Mouse (Mus musculus): Measurements from ENCODE around the gene AI413582. TPM values are rescaled to one million over a fixed set of nuclear protein-coding genes. Genes with fewer than 3 reads are reported as not detected.

Gene AI413582
- 18.2 and 20.3 TPM in 2 replicates for polyA plus RNA-seq (2016; fragmentation: Nextera tagmentation; extraction: Ambion mirVana)

GRCm38 (mm10) chr17:27565163-27565941 is at the start of gene AI413582:
Gene AI413582, minus strand, starts transcription at chr17:27565756.
- peak; percentile 87 for ATAC-seq (ENCODE audit: insufficient number of reproducible peaks, insufficient read depth, low FRiP score, low TSS enrichment)
- under 1% methylated on average over 58 of the region's 58 CpGs for WGBS

GRCm38 (mm10) chr17:27613016-27613415 is 47.5 kb upstream of the AI413582 start:
- no peak for ATAC-seq (ENCODE audit: insufficient number of reproducible peaks, insufficient read depth, low FRiP score, low TSS enrichment)

More at GRCm38 (mm10) chr17:27565163-27565941, at the start of gene AI413582:
- H3K9ac ChIP-seq, result peak within 1 kb of the TSS; percentile 57
- H3K27ac ChIP-seq, result no peak within 1 kb of the TSS; the same call in 1 of the 2 replicates
- H3K4me1 ChIP-seq, result peaks cover 17% of the 10 kb centered on the region
- no peaks in the 10 kb centered on the region for H3K27me3 ChIP-seq
- peak within 1 kb of the TSS; percentile 57 for H3K4me3 ChIP-seq
- H3K36me3 ChIP-seq, result peaks cover 12% of the 10 kb centered on the region; the same call in 1 of the 2 replicates
- H3K9me3 ChIP-seq, result no peaks in the 10 kb centered on the region
- H3K4me2 ChIP-seq (replicated peaks), result peak within 1 kb of the TSS; percentile 84

GRCm38 (mm10) chr17:27611994-27612393 is 46.4 kb upstream of the AI413582 start:
- H3K27ac ChIP-seq, result no peak overlapping the region
- no peak for ATAC-seq (ENCODE audit: insufficient number of reproducible peaks, insufficient read depth, low FRiP score, low TSS enrichment)
- peaks cover 11% of the 10 kb centered on the region; the same call in 1 of the 2 replicates for H3K4me1 ChIP-seq
- no peaks in the 10 kb centered on the region for H3K9me3 ChIP-seq
- H3K36me3 ChIP-seq, result peaks cover 19% of the 10 kb centered on the region
- H3K27me3 ChIP-seq, result no peaks in the 10 kb centered on the region
- H3K9ac ChIP-seq, result no peak overlapping the region
- no peak overlapping the region for H3K4me2 ChIP-seq (replicated peaks)
- H3K4me3 ChIP-seq, result no peak overlapping the region
- WGBS, result 84% methylated on average over 5 of the region's 5 CpGs

More at GRCm38 (mm10) chr17:27613016-27613415, 47.5 kb upstream of the AI413582 start:
- no peak overlapping the region for H3K27ac ChIP-seq
- peaks cover 11% of the 10 kb centered on the region; the same call in 1 of the 2 replicates for H3K4me1 ChIP-seq
- peaks cover 27% of the 10 kb centered on the region for H3K36me3 ChIP-seq
- H3K4me2 ChIP-seq (replicated peaks), result no peak overlapping the region
- no peak overlapping the region for H3K9ac ChIP-seq
- no peaks in the 10 kb centered on the region for H3K9me3 ChIP-seq
- H3K4me3 ChIP-seq, result no peak overlapping the region
- H3K27me3 ChIP-seq, result no peaks in the 10 kb centered on the region
- 89% methylated on average over 4 of the region's 4 CpGs for WGBS

- Histone ChIP-seq H3K4me2 (replicated peaks) (no peak overlapping the region), H3K4me1 (peaks cover 11% of the 10 kb centered on the region; the same call in 1 of the 2 replicates), H3K9me3 (no peaks in the 10 kb centered on the region), H3K36me3 (peaks cover 14% of the 10 kb centered on the region), H3K27me3 (no peaks in the 10 kb centered on the region), H3K4me3 (no peak overlapping the region), H3K27ac (no peak overlapping the region), H3K9ac (no peak overlapping the region)
- 74% methylated on average over 3 of the region's 3 CpGs for WGBS
- ATAC-seq (ENCODE audit: insufficient number of reproducible peaks, insufficient read depth, low FRiP score, low TSS enrichment), result no peak
Observed at GRCm38 (mm10) chr17:27611519-27611884, 45.9 kb upstream of the AI413582 start.

GRCm38 (mm10) chr17:27610679-27611518 is 45.3 kb upstream of the AI413582 start:
- WGBS, result 84% methylated on average over 10 of the region's 10 CpGs
- Histone ChIP-seq H3K4me1 (peaks cover 11% of the 10 kb centered on the region; the same call in 1 of the 2 replicates), H3K9ac (no peak overlapping the region), H3K36me3 (peaks cover 13% of the 10 kb centered on the region; the same call in 1 of the 2 replicates), H3K9me3 (no peaks in the 10 kb centered on the region), H3K27me3 (no peaks in the 10 kb centered on the region), H3K4me2 (replicated peaks) (no peak overlapping the region), H3K4me3 (no peak overlapping the region), H3K27ac (no peak overlapping the region)
- no peak for ATAC-seq (ENCODE audit: insufficient number of reproducible peaks, insufficient read depth, low FRiP score, low TSS enrichment)

- Histone ChIP-seq H3K4me1 (peaks cover 11% of the 10 kb centered on the region; the same call in 1 of the 2 replicates), H3K27me3 (no peaks in the 10 kb centered on the region), H3K9me3 (no peaks in the 10 kb centered on the region), H3K4me2 (replicated peaks) (no peak overlapping the region), H3K4me3 (no peak overlapping the region), H3K9ac (no peak overlapping the region), H3K27ac (no peak overlapping the region), H3K36me3 (peaks cover 10% of the 10 kb centered on the region; the same call in 1 of the 2 replicates)
- no peak for ATAC-seq (ENCODE audit: insufficient number of reproducible peaks, insufficient read depth, low FRiP score, low TSS enrichment)
- WGBS, result 90% methylated on average over 7 of the region's 7 CpGs
Observed at GRCm38 (mm10) chr17:27609576-27609975, 44.0 kb upstream of the AI413582 start.

- peaks cover 15% of the 10 kb centered on the region; the same call in 1 of the 2 replicates for H3K4me1 ChIP-seq
- WGBS, result 86% methylated on average over 21 of the region's 21 CpGs
- H3K36me3 ChIP-seq, result peaks cover 6% of the 10 kb centered on the region; the same call in 1 of the 2 replicates
- H3K4me2 ChIP-seq (replicated peaks), result no peak overlapping the region
- ATAC-seq (ENCODE audit: insufficient number of reproducible peaks, insufficient read depth, low FRiP score, low TSS enrichment), result no peak
- no peak overlapping the region for H3K4me3 ChIP-seq
- H3K27me3 ChIP-seq, result no peaks in the 10 kb centered on the region
- H3K27ac ChIP-seq, result no peak overlapping the region
- H3K9ac ChIP-seq, result no peak overlapping the region
- H3K9me3 ChIP-seq, result no peaks in the 10 kb centered on the region
Observed at GRCm38 (mm10) chr17:27603522-27604234, 38.1 kb upstream of the AI413582 start.

GRCm38 (mm10) chr17:27603036-27603435 is 37.5 kb upstream of the AI413582 start:
- H3K4me2 ChIP-seq (replicated peaks), result no peak overlapping the region
- H3K9ac ChIP-seq, result no peak overlapping the region
- H3K36me3 ChIP-seq, result peaks cover 2% of the 10 kb centered on the region; the same call in 1 of the 2 replicates
- no peaks in the 10 kb centered on the region for H3K9me3 ChIP-seq
- WGBS, result 84% methylated on average over 2 of the region's 2 CpGs
- no peak overlapping the region for H3K4me3 ChIP-seq
- H3K27ac ChIP-seq, result no peak overlapping the region
- no peaks in the 10 kb centered on the region for H3K27me3 ChIP-seq
- H3K4me1 ChIP-seq, result peaks cover 15% of the 10 kb centered on the region; the same call in 1 of the 2 replicates
- no peak for ATAC-seq (ENCODE audit: insufficient number of reproducible peaks, insufficient read depth, low FRiP score, low TSS enrichment)

- no peak overlapping the region for H3K9ac ChIP-seq
- H3K27ac ChIP-seq, result no peak overlapping the region
- H3K4me2 ChIP-seq (replicated peaks), result no peak overlapping the region
- H3K36me3 ChIP-seq, result peaks cover 11% of the 10 kb centered on the region
- no peaks in the 10 kb centered on the region for H3K27me3 ChIP-seq
- H3K4me3 ChIP-seq, result no peak overlapping the region
- H3K9me3 ChIP-seq, result no peaks in the 10 kb centered on the region
- WGBS, result 84% methylated on average over 5 of the region's 5 CpGs
- H3K4me1 ChIP-seq, result peaks cover 19% of the 10 kb centered on the region; the same call in 1 of the 2 replicates
- no peak for ATAC-seq (ENCODE audit: insufficient number of reproducible peaks, insufficient read depth, low FRiP score, low TSS enrichment)
Observed at GRCm38 (mm10) chr17:27600869-27601268, 35.3 kb upstream of the AI413582 start.

GRCm38 (mm10) chr17:27600286-27600685 is 34.7 kb upstream of the AI413582 start:
- no peak overlapping the region for H3K27ac ChIP-seq
- peaks cover 19% of the 10 kb centered on the region; the same call in 1 of the 2 replicates for H3K4me1 ChIP-seq
- H3K9me3 ChIP-seq, result no peaks in the 10 kb centered on the region
- H3K27me3 ChIP-seq, result no peaks in the 10 kb centered on the region
- H3K4me2 ChIP-seq (replicated peaks), result no peak overlapping the region
- H3K36me3 ChIP-seq, result peaks cover 17% of the 10 kb centered on the region
- H3K4me3 ChIP-seq, result no peak overlapping the region
- H3K9ac ChIP-seq, result no peak overlapping the region
- ATAC-seq (ENCODE audit: insufficient number of reproducible peaks, insufficient read depth, low FRiP score, low TSS enrichment), result no peak
- 88% methylated on average over 3 of the region's 3 CpGs for WGBS

All from embryonic facial prominence, embryonic 12.5 days (tissue).